Mouse (Mus musculus): ENCODE measurements around the gene Ppil1.
A peak's percentile ranks its signal among the peaks of the same experiment; 100 is the strongest.
"Not testable (repeated sequence)": the region's sequence is repeated elsewhere in the genome, so short reads cannot be mapped to it uniquely, and the experiment has no call there.

The Ppil1 gene

GRCm38 (mm10) chr17:29251608-29252390 is 12.2 kb downstream of the Ppil1 start:
- DNase-seq (ENCODE audit: low read depth, low spot score) = no peak

GRCm38 (mm10) chr17:29251006-29251405 is 13.0 kb downstream of the Ppil1 start:
- not testable (repeated sequence) for DNase-seq (ENCODE audit: low read depth, low spot score)

GRCm38 (mm10) chr17:29249512-29249911 is 14.5 kb downstream of the Ppil1 start:
- DNase-seq (ENCODE audit: low read depth, low spot score) = no peak

- no peak for DNase-seq (ENCODE audit: low read depth, low spot score)
These were observed 16.1 kb downstream of the Ppil1 start for GRCm38 (mm10) chr17:29247881-29248280.

- DNase-seq (ENCODE audit: low read depth, low spot score) = peak; percentile 86
These were observed 17.4 kb downstream of the Ppil1 start for GRCm38 (mm10) chr17:29246602-29247001.

- DNase-seq (ENCODE audit: low read depth, low spot score) = no peak
These were observed 18.3 kb downstream of the Ppil1 start for GRCm38 (mm10) chr17:29245725-29246124.

GRCm38 (mm10) chr17:29244912-29245311 is 19.1 kb downstream of the Ppil1 start:
- no peak for DNase-seq (ENCODE audit: low read depth, low spot score)

- no peak for DNase-seq (ENCODE audit: low read depth, low spot score)
These were observed 25.5 kb downstream of the Ppil1 start for GRCm38 (mm10) chr17:29238421-29238945.

GRCm38 (mm10) chr17:29237772-29238420 is 26.1 kb downstream of the Ppil1 start, which contains the start of gene Cpne5:
Cpne5 (minus strand) TSS chr17:29238167.
- no peak for DNase-seq (ENCODE audit: low read depth, low spot score)

GRCm38 (mm10) chr17:29237267-29237771 is 26.7 kb downstream of the Ppil1 start:
- DNase-seq (ENCODE audit: low read depth, low spot score) = no peak

- DNase-seq (ENCODE audit: low read depth, low spot score) = no peak
These were observed 27.9 kb downstream of the Ppil1 start for GRCm38 (mm10) chr17:29236111-29236510.

GRCm38 (mm10) chr17:29231109-29231508 is 32.9 kb downstream of the Ppil1 start:
- no peak for DNase-seq (ENCODE audit: low read depth, low spot score)

- DNase-seq (ENCODE audit: low read depth, low spot score) = no peak
These were observed 43.4 kb downstream of the Ppil1 start for GRCm38 (mm10) chr17:29220631-29221030.

GRCm38 (mm10) chr17:29218017-29218416 is 46.0 kb downstream of the Ppil1 start:
- peak; percentile 35 for DNase-seq (ENCODE audit: low read depth, low spot score)

- DNase-seq (ENCODE audit: low read depth, low spot score) = no peak
These were observed 47.9 kb downstream of the Ppil1 start for GRCm38 (mm10) chr17:29216078-29216477.

- no peak for DNase-seq (ENCODE audit: low read depth, low spot score)
These were observed 49.3 kb downstream of the Ppil1 start for GRCm38 (mm10) chr17:29214655-29215054.

- no peak for DNase-seq (ENCODE audit: low read depth, low spot score)
These were observed 49.9 kb downstream of the Ppil1 start for GRCm38 (mm10) chr17:29214193-29214456.

- DNase-seq (ENCODE audit: low read depth, low spot score) = peak; percentile 65
These were observed 50.4 kb downstream of the Ppil1 start for GRCm38 (mm10) chr17:29213381-29214192.

GRCm38 (mm10) chr17:29211836-29212235 is 52.1 kb downstream of the Ppil1 start:
- DNase-seq (ENCODE audit: low read depth, low spot score) = no peak

- no peak for DNase-seq (ENCODE audit: low read depth, low spot score)
These were observed 53.9 kb downstream of the Ppil1 start for GRCm38 (mm10) chr17:29210037-29210436.

GRCm38 (mm10) chr17:29206052-29206451 is 57.9 kb downstream of the Ppil1 start:
- no peak for DNase-seq (ENCODE audit: low read depth, low spot score)

- DNase-seq (ENCODE audit: low read depth, low spot score) = no peak
These were observed 61.4 kb downstream of the Ppil1 start for GRCm38 (mm10) chr17:29202604-29203003.
